Mouse (Mus musculus): ENCODE measurements at regions not wholly inside any gene's neighbourhood (a gene's known extent, or its start where the extent isn't known, plus 50 kb on each side); places are given as distances from the start of the nearest gene placed in this dataset.

DNA sequence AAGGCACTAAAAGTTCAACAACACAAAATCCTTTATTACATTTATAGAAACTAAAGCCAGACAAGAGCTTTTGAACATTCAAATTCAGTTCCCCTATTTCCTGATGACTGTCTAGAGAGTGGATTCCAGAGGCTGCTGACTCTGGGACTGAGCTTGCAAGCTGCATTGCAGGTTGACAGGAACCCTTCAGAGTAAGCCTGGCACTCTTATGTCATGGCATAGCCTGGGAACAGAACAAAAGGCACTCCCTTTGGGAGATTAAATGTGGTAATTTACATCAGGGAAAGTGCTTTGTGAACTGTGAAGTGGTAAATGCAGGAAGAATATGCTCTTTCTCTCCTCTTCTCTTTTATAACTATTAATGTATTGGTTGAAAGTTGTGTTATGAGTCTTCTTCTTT is 847.3 kb downstream of the Bcl11a start:
- ATAC-seq (ENCODE audit: low read depth): no peak
- Histone ChIP-seq H3K4me3 (ENCODE audit: low read depth, low read length) (no peak overlapping the region), H3K4me2 (ENCODE audit: low read depth, low read length) (no peak overlapping the region), H3K9me3 (ENCODE audit: control insufficient read depth, low read length) (no peaks in the 10 kb centered on the region), H3K9ac (replicated peaks; ENCODE audit: low read depth, low read length) (no peak overlapping the region), H3K4me1 (ENCODE audit: control insufficient read depth, insufficient read depth, low read length) (no peaks in the 10 kb centered on the region), H3K36me3 (ENCODE audit: control insufficient read depth, insufficient read depth, low read length) (no peaks in the 10 kb centered on the region), H3K27me3 (ENCODE audit: control insufficient read depth, insufficient read depth, low read length) (no peaks in the 10 kb centered on the region), H3K27ac (ENCODE audit: low read depth, low read length) (no peak overlapping the region)

- Histone ChIP-seq H3K9me3 (ENCODE audit: control insufficient read depth, low read length) (no peaks in the 10 kb centered on the region), H3K9ac (replicated peaks; ENCODE audit: low read depth, low read length) (no peak overlapping the region)
Measured at GRCm38 (mm10) chr11:24943646-24944045, 865.8 kb downstream of the Bcl11a start.

GRCm38 (mm10) chr11:24951161-24951560 is 873.3 kb downstream of the Bcl11a start:
- no peaks in the 10 kb centered on the region for H3K4me1 ChIP-seq (ENCODE audit: control insufficient read depth, insufficient read depth, low read length)
- ATAC-seq (ENCODE audit: low read depth): no peak
- no peaks in the 10 kb centered on the region for H3K9me3 ChIP-seq (ENCODE audit: control insufficient read depth, low read length)
- no peaks in the 10 kb centered on the region for H3K36me3 ChIP-seq (ENCODE audit: control insufficient read depth, insufficient read depth, low read length)
- H3K9ac ChIP-seq (replicated peaks; ENCODE audit: low read depth, low read length): no peak overlapping the region
- no peaks in the 10 kb centered on the region for H3K27me3 ChIP-seq (ENCODE audit: control insufficient read depth, insufficient read depth, low read length)
- no peak overlapping the region for H3K4me2 ChIP-seq (ENCODE audit: low read depth, low read length)
- no peak overlapping the region for H3K27ac ChIP-seq (ENCODE audit: low read depth, low read length)
- 60% methylated on average over 1 of the region's 1 CpGs for WGBS
- no peak overlapping the region for H3K4me3 ChIP-seq (ENCODE audit: low read depth, low read length)

More at GRCm38 (mm10) chr11:24943646-24944045, 865.8 kb downstream of the Bcl11a start:
- no peaks in the 10 kb centered on the region for H3K36me3 ChIP-seq (ENCODE audit: control insufficient read depth, insufficient read depth, low read length)
- H3K27me3 ChIP-seq (ENCODE audit: control insufficient read depth, insufficient read depth, low read length): no peaks in the 10 kb centered on the region
- no peak overlapping the region for H3K27ac ChIP-seq (ENCODE audit: low read depth, low read length)
- no peak overlapping the region for H3K4me3 ChIP-seq (ENCODE audit: low read depth, low read length)
- ATAC-seq (ENCODE audit: low read depth): no peak
- H3K4me2 ChIP-seq (ENCODE audit: low read depth, low read length): no peak overlapping the region
- no peaks in the 10 kb centered on the region for H3K4me1 ChIP-seq (ENCODE audit: control insufficient read depth, insufficient read depth, low read length)

DNA sequence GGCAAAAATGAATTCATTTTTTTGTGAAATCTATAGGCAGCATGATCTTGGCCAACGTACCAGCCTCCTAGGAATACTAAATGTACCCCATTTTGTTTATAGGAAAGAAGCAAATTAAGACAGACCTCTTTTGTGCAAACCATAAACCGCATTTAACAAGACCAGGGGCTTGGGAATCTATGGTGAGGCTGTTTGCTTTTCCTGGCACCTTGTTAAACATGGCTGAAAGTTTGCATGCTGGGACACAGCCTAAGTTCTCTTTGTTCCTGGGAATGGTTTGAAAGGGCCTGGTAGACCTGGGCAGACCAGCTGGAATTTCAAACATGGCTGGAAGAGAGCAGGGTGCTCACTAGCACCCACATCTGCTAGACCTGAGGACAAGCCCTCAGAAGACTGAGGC is 894.5 kb downstream of the Bcl11a start:
- Histone ChIP-seq H3K9me3 (ENCODE audit: control insufficient read depth, low read length) (no peaks in the 10 kb centered on the region), H3K4me3 (ENCODE audit: low read depth, low read length) (no peak overlapping the region), H3K27me3 (ENCODE audit: control insufficient read depth, insufficient read depth, low read length) (no peaks in the 10 kb centered on the region), H3K4me1 (ENCODE audit: control insufficient read depth, insufficient read depth, low read length) (no peaks in the 10 kb centered on the region), H3K36me3 (ENCODE audit: control insufficient read depth, insufficient read depth, low read length) (no peaks in the 10 kb centered on the region), H3K4me2 (ENCODE audit: low read depth, low read length) (no peak overlapping the region), H3K9ac (replicated peaks; ENCODE audit: low read depth, low read length) (no peak overlapping the region), H3K27ac (ENCODE audit: low read depth, low read length) (no peak overlapping the region)
- 81% methylated on average over 2 of the region's 2 CpGs for WGBS
- ATAC-seq (ENCODE audit: low read depth): no peak

DNA sequence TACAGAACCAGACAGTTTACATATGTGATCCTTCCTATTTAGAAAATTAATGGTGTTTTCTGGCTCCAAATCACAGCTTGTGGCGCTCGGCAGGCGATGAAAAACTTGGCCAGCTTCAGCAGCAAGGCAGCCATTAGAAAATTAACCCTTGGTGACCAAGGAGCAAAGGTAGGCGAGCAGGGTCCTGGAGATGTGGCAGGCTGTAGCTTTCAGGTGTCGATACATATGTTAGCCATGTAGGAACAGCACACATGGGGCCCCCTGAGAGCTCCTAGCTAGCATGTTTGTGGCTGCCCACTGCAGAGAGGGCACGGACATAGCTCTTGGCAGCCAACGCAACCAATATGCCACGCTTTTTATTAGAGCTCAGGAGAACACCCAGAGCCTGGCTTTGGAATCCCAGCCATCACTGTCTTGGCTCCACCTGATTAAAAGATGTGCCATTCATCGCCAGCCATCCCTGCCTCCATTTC is 902.4 kb downstream of the Bcl11a start:
- Histone ChIP-seq H3K36me3 (ENCODE audit: control insufficient read depth, insufficient read depth, low read length) (no peaks in the 10 kb centered on the region), H3K4me1 (ENCODE audit: control insufficient read depth, insufficient read depth, low read length) (peaks cover 12% of the 10 kb centered on the region), H3K9ac (replicated peaks; ENCODE audit: low read depth, low read length) (no peak overlapping the region), H3K27me3 (ENCODE audit: control insufficient read depth, insufficient read depth, low read length) (no peaks in the 10 kb centered on the region), H3K27ac (ENCODE audit: low read depth, low read length) (no peak overlapping the region), H3K4me3 (ENCODE audit: low read depth, low read length) (no peak overlapping the region), H3K4me2 (ENCODE audit: low read depth, low read length) (peak overlapping the region; percentile 29; the same call in 1 of the 2 replicates), H3K9me3 (ENCODE audit: control insufficient read depth, low read length) (no peaks in the 10 kb centered on the region)
- peak; percentile 72; the same call in 1 of the 2 replicates for ATAC-seq (ENCODE audit: low read depth)
- 33% methylated on average over 9 of the region's 9 CpGs for WGBS

DNA sequence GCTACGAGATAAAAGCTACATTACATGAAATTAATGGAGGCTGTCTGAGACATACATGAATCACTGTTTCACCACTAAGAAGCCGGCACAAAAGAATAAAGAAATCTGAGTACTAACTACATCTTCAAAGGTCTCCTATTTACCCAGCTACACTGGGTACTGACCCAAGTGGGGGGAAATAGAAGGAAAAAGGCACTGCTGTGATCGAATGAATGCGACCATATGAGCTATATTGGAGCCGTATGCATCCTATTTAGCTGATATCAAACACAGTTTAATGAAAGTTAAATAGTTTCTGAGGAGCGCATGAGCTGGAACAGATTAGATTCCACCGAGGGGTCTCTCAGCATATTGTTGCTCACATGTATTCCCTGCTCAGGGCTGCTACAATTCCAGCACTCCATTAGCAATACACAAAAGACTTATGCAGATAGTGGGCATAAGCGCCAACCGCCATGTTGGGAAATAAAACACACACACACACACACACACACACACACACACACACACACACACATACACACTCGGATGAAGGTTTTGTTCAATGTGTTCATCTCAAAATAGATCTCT is 905.3 kb downstream of the Bcl11a start:
- ATAC-seq (ENCODE audit: low read depth): peak; percentile 75
- Histone ChIP-seq H3K4me1 (ENCODE audit: control insufficient read depth, insufficient read depth, low read length) (peaks cover 12% of the 10 kb centered on the region), H3K27ac (ENCODE audit: low read depth, low read length) (peak overlapping the region; percentile 57; the same call in 1 of the 2 replicates), H3K4me2 (ENCODE audit: low read depth, low read length) (no peak overlapping the region), H3K4me3 (ENCODE audit: low read depth, low read length) (no peak overlapping the region), H3K9me3 (ENCODE audit: control insufficient read depth, low read length) (no peaks in the 10 kb centered on the region), H3K27me3 (ENCODE audit: control insufficient read depth, insufficient read depth, low read length) (no peaks in the 10 kb centered on the region), H3K9ac (replicated peaks; ENCODE audit: low read depth, low read length) (no peak overlapping the region), H3K36me3 (ENCODE audit: control insufficient read depth, insufficient read depth, low read length) (no peaks in the 10 kb centered on the region)
- 50% methylated on average over 10 of the region's 10 CpGs for WGBS

DNA sequence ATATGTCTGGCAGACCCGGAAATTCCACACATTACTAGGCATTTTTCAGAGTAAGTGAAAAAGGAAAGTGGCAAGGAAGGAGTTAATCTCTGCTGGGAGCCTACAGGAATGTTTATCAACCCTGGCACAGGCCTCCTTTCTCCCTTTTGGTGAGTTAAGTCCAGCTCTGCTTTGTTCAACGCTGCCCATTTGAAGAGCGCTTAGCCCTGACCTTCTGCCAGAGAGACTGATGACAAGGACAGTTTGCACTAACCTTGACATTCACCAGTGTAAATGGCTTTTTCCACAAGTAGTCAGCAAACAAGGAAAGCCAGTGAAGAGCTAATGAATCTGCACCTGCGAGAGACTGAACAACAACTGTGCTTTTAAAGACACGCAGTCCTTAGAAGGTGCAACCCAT is 927.6 kb downstream of the Bcl11a start:
- no peak overlapping the region for H3K9ac ChIP-seq (replicated peaks; ENCODE audit: low read depth, low read length)
- H3K27me3 ChIP-seq (ENCODE audit: control insufficient read depth, insufficient read depth, low read length): no peaks in the 10 kb centered on the region
- no peak for ATAC-seq (ENCODE audit: low read depth)
- H3K9me3 ChIP-seq (ENCODE audit: control insufficient read depth, low read length): no peaks in the 10 kb centered on the region
- H3K4me3 ChIP-seq (ENCODE audit: low read depth, low read length): no peak overlapping the region
- no peaks in the 10 kb centered on the region for H3K36me3 ChIP-seq (ENCODE audit: control insufficient read depth, insufficient read depth, low read length)
- 35% methylated on average over 5 of the region's 5 CpGs for WGBS
- H3K27ac ChIP-seq (ENCODE audit: low read depth, low read length): no peak overlapping the region
- no peaks in the 10 kb centered on the region for H3K4me1 ChIP-seq (ENCODE audit: control insufficient read depth, insufficient read depth, low read length)
- H3K4me2 ChIP-seq (ENCODE audit: low read depth, low read length): no peak overlapping the region

DNA sequence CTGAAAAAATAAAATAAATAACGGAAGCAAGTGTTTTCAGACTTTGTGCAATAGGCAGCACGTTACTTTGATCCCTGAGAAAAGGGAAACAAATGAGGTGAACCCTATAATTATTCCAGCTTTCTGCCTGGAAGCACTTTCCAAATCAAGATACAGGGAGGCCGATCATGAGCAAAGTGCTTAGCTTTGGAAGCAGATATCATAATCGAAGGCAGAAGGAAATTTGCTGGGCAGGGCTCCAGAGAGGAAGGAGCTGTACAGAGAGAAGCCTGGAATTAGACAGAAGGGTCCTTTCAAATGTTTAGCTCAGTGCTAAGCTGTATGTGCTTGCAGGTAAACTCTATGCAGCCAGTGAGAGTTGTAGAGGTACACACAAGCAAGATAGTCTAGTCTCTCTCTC is 948.9 kb downstream of the Bcl11a start:
- ATAC-seq (ENCODE audit: low read depth): no peak

GRCm38 (mm10) chr11:25040983-25041382 is 963.1 kb downstream of the Bcl11a start:
- Histone ChIP-seq H3K4me1 (ENCODE audit: control insufficient read depth, insufficient read depth, low read length) (no peaks in the 10 kb centered on the region), H3K27ac (ENCODE audit: low read depth, low read length) (no peak overlapping the region), H3K4me2 (ENCODE audit: low read depth, low read length) (no peak overlapping the region), H3K27me3 (ENCODE audit: control insufficient read depth, insufficient read depth, low read length) (no peaks in the 10 kb centered on the region), H3K4me3 (ENCODE audit: low read depth, low read length) (no peak overlapping the region), H3K36me3 (ENCODE audit: control insufficient read depth, insufficient read depth, low read length) (no peaks in the 10 kb centered on the region), H3K9ac (replicated peaks; ENCODE audit: low read depth, low read length) (no peak overlapping the region), H3K9me3 (ENCODE audit: control insufficient read depth, low read length) (no peaks in the 10 kb centered on the region)
- no peak for ATAC-seq (ENCODE audit: low read depth)
- WGBS: 43% methylated on average over 4 of the region's 4 CpGs

More for the DNA sequence above, 948.9 kb downstream of the Bcl11a start:
- Histone ChIP-seq H3K9ac (replicated peaks; ENCODE audit: low read depth, low read length) (no peak overlapping the region), H3K4me1 (ENCODE audit: control insufficient read depth, insufficient read depth, low read length) (no peaks in the 10 kb centered on the region), H3K36me3 (ENCODE audit: control insufficient read depth, insufficient read depth, low read length) (no peaks in the 10 kb centered on the region), H3K9me3 (ENCODE audit: control insufficient read depth, low read length) (no peaks in the 10 kb centered on the region), H3K27me3 (ENCODE audit: control insufficient read depth, insufficient read depth, low read length) (no peaks in the 10 kb centered on the region), H3K4me2 (ENCODE audit: low read depth, low read length) (no peak overlapping the region), H3K27ac (ENCODE audit: low read depth, low read length) (no peak overlapping the region), H3K4me3 (ENCODE audit: low read depth, low read length) (no peak overlapping the region)
- 76% methylated on average over 4 of the region's 4 CpGs for WGBS
